Mouse (Mus musculus): Measurements from ENCODE around the gene Zfp933. TPM values are rescaled to one million over a fixed set of nuclear protein-coding genes. Genes with fewer than 3 reads are reported as not detected.

Gene Zfp933
- total RNA-seq, 1 experiment = 4.9 TPM

DNA sequence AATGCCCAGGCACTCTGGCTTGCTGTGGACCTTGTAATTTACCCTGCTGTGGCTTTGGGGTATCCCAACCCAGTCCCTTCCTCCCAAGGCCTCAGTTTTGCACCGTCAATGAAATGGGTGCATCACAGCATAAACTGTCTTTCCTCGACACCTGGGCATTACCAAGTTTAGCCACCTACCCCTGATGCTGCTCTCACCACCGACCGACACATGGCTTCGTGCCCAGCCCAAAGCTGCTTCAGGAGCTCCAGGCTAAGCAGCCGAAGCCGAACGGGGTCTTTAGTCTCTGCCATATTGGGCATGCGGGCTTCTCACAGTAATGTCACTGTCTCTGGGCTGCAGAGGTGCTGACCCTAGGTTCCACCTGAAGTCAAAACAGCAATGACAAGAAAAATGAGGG, 17.9 kb upstream of the Zfp933 start:
- Histone ChIP-seq H3K4me3 (ENCODE audit: insufficient read depth in 1 of 2, low read depth in 1 of 2, low read length in 2 of 2, poor library complexity in 1 of 2, severe bottlenecking in 1 of 2) (no peak overlapping the region), H3K9me3 (ENCODE audit: control insufficient read depth, insufficient read depth, low read depth, low read length) (peaks cover 2% of the 10 kb centered on the region; the same call in 1 of the 2 replicates), H3K27ac (ENCODE audit: insufficient read depth, low read depth, low read length, poor library complexity, severe bottlenecking) (no peak overlapping the region), H3K9ac (ENCODE audit: insufficient read depth, low read depth, low read length, poor library complexity, severe bottlenecking) (no peak overlapping the region), H3K4me1 (ENCODE audit: control insufficient read depth in 2 of 2, insufficient read depth in 2 of 2, low read length in 2 of 2, poor library complexity in 1 of 2) (no peaks in the 10 kb centered on the region), H3K36me3 (ENCODE audit: control insufficient read depth, insufficient read depth, low read length, poor library complexity, severe bottlenecking) (peaks cover 14% of the 10 kb centered on the region; the same call in 1 of the 2 replicates)
- no peak for DNase-seq (ENCODE audit: low read depth, low spot score)
- in situ Hi-C loops (cut with MboI; ENCODE audit: low sequenced_read_pairs in 2 of 2, unreplicated experiment in 2 of 2) = no loop called here
- no peak for TF ChIP-seq ZNF384 (IDR thresholded peaks at IDR 0.05; ENCODE audit: low read depth, low read length)
- TF ChIP-seq CHD2 (IDR thresholded peaks at IDR 0.05; ENCODE audit: low read depth, low read length) = no peak
- TF ChIP-seq ZC3H11A (IDR thresholded peaks at IDR 0.05; ENCODE audit: borderline replicate concordance, low read depth, low read length) = no peak
- no peak for TF ChIP-seq HCFC1 (IDR thresholded peaks at IDR 0.05; ENCODE audit: borderline replicate concordance, insufficient read depth, low read length)
- TF ChIP-seq MAFK (IDR thresholded peaks at IDR 0.05; ENCODE audit: insufficient read depth, low read depth, low read length) = no peak

DNA sequence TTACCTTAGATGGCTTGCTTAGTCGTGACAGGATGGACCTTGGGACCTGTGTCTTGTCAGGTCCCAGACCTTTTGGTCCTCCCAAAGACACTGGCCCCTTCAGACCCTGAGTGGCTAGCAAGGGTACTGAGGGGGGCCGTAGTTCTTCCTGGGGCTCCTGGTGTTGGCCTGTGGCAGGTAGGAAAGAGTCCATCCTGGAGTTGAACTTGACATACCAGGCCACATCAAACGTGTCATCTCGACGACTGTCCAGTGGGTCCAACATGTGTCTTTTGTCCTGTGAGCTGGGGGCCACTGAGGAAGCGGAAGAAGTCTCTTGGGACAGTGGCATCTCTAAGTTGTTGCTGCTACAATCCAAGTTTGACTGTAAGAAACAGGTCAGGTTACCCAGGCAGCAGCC, 17.5 kb upstream of the Zfp933 start:
- Histone ChIP-seq H3K4me3 (ENCODE audit: insufficient read depth in 1 of 2, low read depth in 1 of 2, low read length in 2 of 2, poor library complexity in 1 of 2, severe bottlenecking in 1 of 2) (no peak overlapping the region), H3K36me3 (ENCODE audit: control insufficient read depth, insufficient read depth, low read length, poor library complexity, severe bottlenecking) (peaks cover 14% of the 10 kb centered on the region; the same call in 1 of the 2 replicates), H3K9me3 (ENCODE audit: control insufficient read depth, insufficient read depth, low read depth, low read length) (peaks cover 2% of the 10 kb centered on the region; the same call in 1 of the 2 replicates), H3K27ac (ENCODE audit: insufficient read depth, low read depth, low read length, poor library complexity, severe bottlenecking) (no peak overlapping the region), H3K9ac (ENCODE audit: insufficient read depth, low read depth, low read length, poor library complexity, severe bottlenecking) (no peak overlapping the region), H3K4me1 (ENCODE audit: control insufficient read depth in 2 of 2, insufficient read depth in 2 of 2, low read length in 2 of 2, poor library complexity in 1 of 2) (no peaks in the 10 kb centered on the region)
- in situ Hi-C loops (cut with MboI; ENCODE audit: low sequenced_read_pairs in 2 of 2, unreplicated experiment in 2 of 2) = no loop called here
- no peak for DNase-seq (ENCODE audit: low read depth, low spot score)
- TF ChIP-seq CHD2 (IDR thresholded peaks at IDR 0.05; ENCODE audit: low read depth, low read length) = no peak
- TF ChIP-seq ZNF384 (IDR thresholded peaks at IDR 0.05; ENCODE audit: low read depth, low read length) = no peak
- TF ChIP-seq HCFC1 (IDR thresholded peaks at IDR 0.05; ENCODE audit: borderline replicate concordance, insufficient read depth, low read length) = no peak
- no peak for TF ChIP-seq MAFK (IDR thresholded peaks at IDR 0.05; ENCODE audit: insufficient read depth, low read depth, low read length)
- no peak for TF ChIP-seq ZC3H11A (IDR thresholded peaks at IDR 0.05; ENCODE audit: borderline replicate concordance, low read depth, low read length)

DNA sequence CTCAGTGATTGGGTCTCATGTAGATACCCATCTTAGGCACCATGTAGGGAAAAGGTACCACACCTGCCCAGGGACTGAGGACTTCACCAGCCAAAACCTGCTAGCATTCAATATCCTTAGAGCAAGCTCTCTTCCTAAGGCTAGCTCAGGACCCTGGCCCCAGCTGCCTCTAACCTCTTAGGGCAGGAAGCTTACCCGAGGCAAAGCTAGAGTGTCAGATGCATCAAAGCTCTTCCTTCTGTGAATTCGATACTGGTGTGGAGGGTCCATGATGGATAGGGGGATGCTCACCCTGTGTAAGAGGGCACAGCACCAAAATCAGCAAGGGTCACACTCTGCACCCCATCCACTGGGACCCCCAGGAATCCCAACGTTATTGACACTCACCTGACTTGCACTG, 13.9 kb upstream of the Zfp933 start:
- H3K9me3 ChIP-seq (ENCODE audit: control insufficient read depth, insufficient read depth, low read depth, low read length) = no peaks in the 10 kb centered on the region
- peaks cover 14% of the 10 kb centered on the region; the same call in 1 of the 2 replicates for H3K36me3 ChIP-seq (ENCODE audit: control insufficient read depth, insufficient read depth, low read length, poor library complexity, severe bottlenecking)
- in situ Hi-C loops (cut with MboI; ENCODE audit: low sequenced_read_pairs in 2 of 2, unreplicated experiment in 2 of 2) = no loop called here
- TF ChIP-seq ZNF384 (IDR thresholded peaks at IDR 0.05; ENCODE audit: low read depth, low read length) (no peak), MAFK (IDR thresholded peaks at IDR 0.05; ENCODE audit: insufficient read depth, low read depth, low read length) (no peak), CHD2 (IDR thresholded peaks at IDR 0.05; ENCODE audit: low read depth, low read length) (no peak)
- no peak overlapping the region for H3K27ac ChIP-seq (ENCODE audit: insufficient read depth, low read depth, low read length, poor library complexity, severe bottlenecking)
- no peaks in the 10 kb centered on the region for H3K4me1 ChIP-seq (ENCODE audit: control insufficient read depth in 2 of 2, insufficient read depth in 2 of 2, low read length in 2 of 2, poor library complexity in 1 of 2)
- no peak for DNase-seq (ENCODE audit: low read depth, low spot score)
- H3K9ac ChIP-seq (ENCODE audit: insufficient read depth, low read depth, low read length, poor library complexity, severe bottlenecking) = no peak overlapping the region
- H3K4me3 ChIP-seq (ENCODE audit: insufficient read depth in 1 of 2, low read depth in 1 of 2, low read length in 2 of 2, poor library complexity in 1 of 2, severe bottlenecking in 1 of 2) = no peak overlapping the region

DNA sequence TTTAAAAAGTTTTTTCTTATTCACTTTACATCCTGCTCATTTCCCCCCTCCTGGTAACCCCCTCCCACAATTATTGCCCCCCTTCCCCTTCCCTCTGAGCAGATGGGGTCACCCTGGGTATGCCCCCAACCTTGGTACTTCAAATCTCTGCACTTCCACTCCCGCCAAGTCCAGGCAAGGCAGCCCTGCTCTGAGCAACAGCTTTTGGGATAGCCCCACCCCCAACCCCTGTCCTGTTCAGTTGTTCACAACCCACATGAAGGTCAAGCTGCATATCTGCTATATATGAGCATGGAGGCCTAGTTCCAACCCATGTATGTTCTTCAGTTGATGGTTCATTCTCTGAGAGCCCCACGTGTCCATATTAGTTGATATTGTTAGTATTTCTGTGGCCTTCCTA, 2.6 kb upstream of the Zfp933 start:
- no peaks in the 10 kb centered on the region; a peak in 1 of 4 replicates for H3K4me1 ChIP-seq (ENCODE audit: control insufficient read depth in 2 of 2, insufficient read depth in 2 of 2, low read length in 2 of 2, poor library complexity in 1 of 2)
- H3K9me3 ChIP-seq (ENCODE audit: control insufficient read depth, insufficient read depth, low read depth, low read length) = no peaks in the 10 kb centered on the region
- TF ChIP-seq ZNF384 (IDR thresholded peaks at IDR 0.05; ENCODE audit: low read depth, low read length) (no peak), CHD2 (IDR thresholded peaks at IDR 0.05; ENCODE audit: low read depth, low read length) (no peak), HCFC1 (IDR thresholded peaks at IDR 0.05; ENCODE audit: borderline replicate concordance, insufficient read depth, low read length) (no peak), ZC3H11A (IDR thresholded peaks at IDR 0.05; ENCODE audit: borderline replicate concordance, low read depth, low read length) (no peak), MAFK (IDR thresholded peaks at IDR 0.05; ENCODE audit: insufficient read depth, low read depth, low read length) (no peak)
- no peak overlapping the region for H3K27ac ChIP-seq (ENCODE audit: insufficient read depth, low read depth, low read length, poor library complexity, severe bottlenecking)
- H3K36me3 ChIP-seq (ENCODE audit: control insufficient read depth, insufficient read depth, low read length, poor library complexity, severe bottlenecking) = no peaks in the 10 kb centered on the region
- H3K9ac ChIP-seq (ENCODE audit: insufficient read depth, low read depth, low read length, poor library complexity, severe bottlenecking) = no peak overlapping the region
- in situ Hi-C loops (cut with MboI; ENCODE audit: low sequenced_read_pairs in 2 of 2, unreplicated experiment in 2 of 2) = no loop called here
- no peak for DNase-seq (ENCODE audit: low read depth, low spot score)
- H3K4me3 ChIP-seq (ENCODE audit: insufficient read depth in 1 of 2, low read depth in 1 of 2, low read length in 2 of 2, poor library complexity in 1 of 2, severe bottlenecking in 1 of 2) = no peak overlapping the region

DNA sequence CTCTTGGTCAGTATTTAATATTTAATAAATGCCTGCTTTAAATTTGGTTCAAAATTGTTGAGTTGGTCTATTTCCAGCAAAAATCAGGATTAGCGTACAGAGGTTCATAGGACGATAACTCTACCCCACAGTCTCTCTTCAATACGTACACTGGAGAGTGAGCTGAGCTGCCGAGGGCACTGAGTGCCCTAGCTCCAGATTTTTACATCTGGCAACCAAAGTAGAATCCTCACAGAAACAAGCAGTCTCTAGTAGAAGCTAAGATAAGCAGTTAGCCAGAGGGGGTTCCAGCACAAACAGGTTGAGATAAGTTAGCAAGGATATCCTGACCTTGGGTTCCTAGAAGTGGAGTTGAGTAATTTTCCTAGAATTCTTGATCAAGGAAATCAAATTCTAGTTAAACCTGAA, 422 bp upstream of the Zfp933 start:
- Histone ChIP-seq H3K36me3 (ENCODE audit: control insufficient read depth, insufficient read depth, low read length, poor library complexity, severe bottlenecking) (no peaks in the 10 kb centered on the region), H3K9ac (ENCODE audit: insufficient read depth, low read depth, low read length, poor library complexity, severe bottlenecking) (peak overlapping the region; percentile 79), H3K4me3 (ENCODE audit: insufficient read depth in 1 of 2, low read depth in 1 of 2, low read length in 2 of 2, poor library complexity in 1 of 2, severe bottlenecking in 1 of 2) (peak overlapping the region; percentile 76 to 87), H3K9me3 (ENCODE audit: control insufficient read depth, insufficient read depth, low read depth, low read length) (no peaks in the 10 kb centered on the region), H3K4me1 (ENCODE audit: control insufficient read depth in 2 of 2, insufficient read depth in 2 of 2, low read length in 2 of 2, poor library complexity in 1 of 2) (no peaks in the 10 kb centered on the region; a peak in 1 of 4 replicates), H3K27ac (ENCODE audit: insufficient read depth, low read depth, low read length, poor library complexity, severe bottlenecking) (no peak overlapping the region)
- in situ Hi-C loops (cut with MboI; ENCODE audit: low sequenced_read_pairs in 2 of 2, unreplicated experiment in 2 of 2) = no loop called here
- no peak for TF ChIP-seq ZNF384 (IDR thresholded peaks at IDR 0.05; ENCODE audit: low read depth, low read length)
- TF ChIP-seq CHD2 (IDR thresholded peaks at IDR 0.05; ENCODE audit: low read depth, low read length) = no peak
- TF ChIP-seq HCFC1 (IDR thresholded peaks at IDR 0.05; ENCODE audit: borderline replicate concordance, insufficient read depth, low read length) = no peak
- TF ChIP-seq ZC3H11A (IDR thresholded peaks at IDR 0.05; ENCODE audit: borderline replicate concordance, low read depth, low read length) = no peak
- TF ChIP-seq MAFK (IDR thresholded peaks at IDR 0.05; ENCODE audit: insufficient read depth, low read depth, low read length) = no peak
- no peak for DNase-seq (ENCODE audit: low read depth, low spot score)
